Mouse (Mus musculus) neural tube, embryonic 12.5 days (tissue): ENCODE measurements around the gene Plekha3. TPM values are rescaled to one million over a fixed set of nuclear protein-coding genes. Genes with fewer than 3 reads are reported as not detected.

ENCODE experiments used
- polyA plus RNA-seq: library from polyadenylated mRNA; unstranded; fragments of >200 nt; fragmentation: Nextera tagmentation; extraction: Ambion mirVana; gene quantifications from 2 replicates; pipeline ENCODE4 v1.2.1, GENCODE M21; 2016

The Plekha3 gene
- polyA plus RNA-seq, 1 experiment from 2014 or later = 17.4 TPM

Other genes with a start within 250 kb of the Plekha3 start
- 87.4 and 90.1 TPM in 2 replicates for gene Prkra, start 27.3 kb upstream of the Plekha3 start, polyA plus RNA-seq
- 0.87 and 1.1 TPM in 2 replicates for gene Pjvk, start 26.8 kb upstream of the Plekha3 start, polyA plus RNA-seq
- 25.9 and 28.1 TPM in 2 replicates for gene Fkbp7, start 2.2 kb upstream of the Plekha3 start, polyA plus RNA-seq